Mouse (Mus musculus) kidney, postnatal 25 days (tissue): Measurements from ENCODE around the gene Coa4.

Experiments used
- DNase-seq, 2 experiments: peaks; one replicate each; pipeline ENCODE4 v3.0.0; 2021; ENCODE audit warnings: mixed read lengths in 2 of 2

The Coa4 gene

DNA sequence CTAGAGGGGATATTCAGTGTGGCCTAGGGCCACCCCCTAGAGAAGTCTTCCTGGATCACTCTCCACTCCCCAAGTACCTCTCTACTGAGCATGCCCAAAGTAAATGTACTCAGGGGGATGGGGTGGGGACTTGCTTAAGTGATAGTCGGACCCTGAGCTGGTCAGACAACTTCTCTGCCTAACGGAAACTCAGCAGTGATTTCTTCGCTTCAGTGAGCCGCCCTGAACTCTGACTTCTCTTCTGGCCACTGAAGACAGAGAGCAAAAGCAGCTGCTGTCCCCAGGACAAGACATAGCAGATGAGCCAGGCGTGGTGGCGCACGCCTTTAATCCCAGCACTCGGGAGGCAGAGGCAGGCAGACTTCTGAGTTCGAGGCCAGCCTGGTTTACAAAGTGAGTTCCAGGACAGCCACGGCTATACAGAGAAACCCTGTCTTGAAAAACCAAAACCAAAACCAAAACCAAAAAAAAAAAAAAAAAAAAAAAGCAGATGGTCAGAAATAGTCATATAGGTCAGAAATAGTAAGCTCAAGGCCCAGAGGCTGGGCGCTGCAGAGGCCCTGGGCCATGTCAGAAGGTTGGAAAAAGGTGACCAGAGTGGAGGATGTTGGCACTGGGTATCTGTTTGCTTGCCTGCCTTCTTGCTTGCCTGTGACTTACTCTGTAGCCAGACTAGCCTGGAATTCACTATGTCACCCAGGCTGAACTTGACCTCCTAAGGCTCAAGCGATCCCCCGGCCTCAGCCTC is 32.0 kb upstream of the Coa4 start:
- no peak for DNase-seq

DNA sequence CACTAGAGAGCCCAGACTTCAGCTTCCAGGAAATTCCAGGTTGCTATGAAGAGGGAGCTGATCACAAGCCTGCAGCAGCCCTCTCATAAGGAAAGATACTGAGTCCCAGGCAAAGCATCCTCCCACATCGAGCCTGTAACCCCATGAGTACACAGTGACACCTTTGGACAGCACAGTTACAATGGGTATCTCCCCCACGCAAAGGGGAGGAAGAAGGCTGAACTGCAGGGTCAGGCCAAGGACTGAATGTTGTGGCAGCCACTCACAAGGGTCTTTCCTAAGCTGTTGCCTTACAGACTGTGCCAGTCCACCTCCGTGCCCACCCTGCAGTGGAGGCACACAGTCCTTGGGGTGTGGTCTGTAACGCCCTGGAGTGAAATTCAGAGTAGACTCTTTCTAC is 30.4 kb upstream of the Coa4 start:
- no peak for DNase-seq

DNA sequence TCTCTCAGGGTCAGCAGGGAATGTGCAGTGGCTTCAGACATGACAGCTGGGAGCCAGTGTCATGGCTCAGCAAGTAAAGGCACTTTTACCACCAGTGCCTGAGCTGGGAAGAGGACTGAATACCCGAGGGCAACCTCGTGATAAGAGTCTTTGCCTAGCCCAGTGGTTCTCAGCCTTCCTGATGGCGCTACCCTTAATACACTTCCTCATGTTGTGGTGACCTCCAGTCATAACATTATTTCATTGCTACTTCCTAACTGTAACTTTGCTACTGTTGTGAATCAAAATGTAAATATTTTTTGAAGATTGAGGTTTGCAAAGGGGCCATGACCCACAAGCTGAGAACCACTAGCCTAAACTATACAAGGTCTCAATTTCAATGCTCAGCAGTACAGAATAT is 28.2 kb upstream of the Coa4 start:
- no peak for DNase-seq

DNA sequence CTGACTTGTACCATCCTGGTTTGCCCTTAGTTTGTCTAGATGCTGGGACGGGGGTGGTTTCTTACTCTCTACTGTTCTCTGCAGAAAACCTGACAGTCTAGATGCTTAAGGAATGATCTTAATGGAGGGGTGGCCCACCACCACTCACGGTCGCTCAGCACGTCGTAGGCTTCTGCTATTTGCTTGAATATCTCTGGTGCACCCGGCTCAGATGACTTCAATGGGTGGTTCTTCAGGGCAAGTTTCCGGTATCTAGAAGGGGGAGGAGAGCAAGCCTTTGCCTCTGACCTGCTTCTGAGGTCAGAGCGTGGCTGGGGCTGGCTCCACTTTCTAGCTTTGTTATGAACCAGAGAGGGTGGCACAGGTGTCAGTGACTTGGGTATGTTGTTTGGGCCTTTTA is 25.3 kb upstream of the Coa4 start:
- no peak for DNase-seq

DNA sequence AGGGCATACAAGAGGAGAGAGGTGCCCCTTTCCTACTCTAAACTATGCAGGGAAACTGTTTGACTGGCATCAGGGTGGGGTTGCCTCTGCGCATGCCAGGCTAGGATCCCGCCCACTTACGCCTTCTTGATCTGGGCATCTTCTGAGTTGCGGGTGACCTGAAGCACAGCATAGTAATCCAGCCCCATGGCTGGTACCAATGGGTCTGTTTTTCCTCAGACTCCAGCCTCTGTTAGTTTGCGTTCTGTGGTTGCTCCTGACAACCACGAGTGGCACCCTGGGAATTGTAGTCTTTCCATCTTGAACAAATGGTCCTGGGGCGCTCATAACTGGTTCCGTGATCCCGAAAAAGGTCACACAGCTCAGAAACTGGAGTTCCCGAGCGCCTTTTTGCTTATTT is 22.3 kb upstream of the Coa4 start, which contains the start of gene Dnajb13:
TSS of gene Dnajb13 (minus strand) at position 388 of the 400 bp plus-strand sequence.
- no peak for DNase-seq

DNA sequence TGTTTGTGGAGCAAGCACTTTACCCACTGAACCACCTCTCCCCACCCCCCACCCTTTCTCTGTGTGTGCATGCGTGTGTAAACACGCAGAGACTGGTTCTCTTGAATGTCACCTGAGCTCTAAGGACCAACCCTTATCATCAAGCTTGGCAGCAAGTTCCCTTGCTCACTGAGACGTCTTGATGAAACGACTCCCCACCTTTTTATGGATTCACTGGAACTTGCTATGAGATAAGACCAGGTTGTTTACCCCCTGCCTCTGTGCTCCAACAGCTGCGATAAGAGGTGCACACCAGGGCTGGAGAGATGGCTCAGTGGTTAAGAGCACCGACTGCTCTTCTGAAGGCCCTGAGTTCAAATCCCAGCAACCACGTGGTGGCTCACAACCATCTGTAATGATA is 16.7 kb upstream of the Coa4 start:
- DNase-seq = no peak

DNA sequence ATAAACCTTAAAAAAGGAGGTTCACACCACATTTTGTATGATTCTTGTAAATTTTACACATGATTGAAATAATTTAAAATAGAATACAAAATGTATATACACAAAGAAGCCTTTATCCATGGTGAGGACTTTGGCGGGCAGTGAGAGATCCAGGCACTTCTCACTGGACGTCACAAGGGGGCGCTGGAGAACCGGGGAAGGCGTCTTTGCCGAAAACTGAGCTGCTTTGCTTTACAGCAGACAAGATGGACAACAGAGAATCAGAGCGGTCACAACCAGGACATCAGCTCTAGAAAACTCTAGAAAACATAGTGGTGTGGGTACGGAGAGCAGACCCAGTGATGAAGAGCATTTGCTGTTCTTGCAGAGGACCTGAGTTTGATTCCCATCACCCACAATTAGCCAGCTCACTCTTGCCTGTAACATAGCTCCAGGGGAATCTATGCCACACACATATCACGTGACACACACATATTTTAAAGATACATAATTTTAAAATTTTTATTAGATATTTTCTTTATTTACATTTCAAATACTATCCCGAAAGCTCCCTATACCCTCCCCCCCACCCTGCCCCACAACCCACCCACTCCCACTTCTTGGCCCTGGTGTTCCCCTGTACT is 16.1 kb upstream of the Coa4 start:
- DNase-seq = peak; percentile 75 to 79

DNA sequence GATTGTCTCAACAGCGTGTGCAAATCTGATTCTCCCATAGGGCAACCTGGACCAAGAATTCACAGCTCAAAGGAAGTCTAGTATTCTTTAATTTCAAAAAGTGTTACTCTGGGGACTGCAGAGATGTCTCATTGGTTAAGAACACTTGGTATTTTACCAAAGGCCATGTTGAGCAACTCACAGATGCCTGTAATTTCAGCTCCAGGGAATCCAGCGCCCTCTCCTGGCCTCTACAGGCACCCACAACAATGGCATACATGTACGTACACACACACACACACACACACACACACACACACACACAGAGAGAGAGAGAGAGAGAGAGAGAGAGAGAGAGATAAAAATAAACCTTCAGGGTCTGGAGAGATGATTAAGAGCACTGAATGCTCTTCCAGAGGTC is 14.6 kb upstream of the Coa4 start:
- no peak for DNase-seq

DNA sequence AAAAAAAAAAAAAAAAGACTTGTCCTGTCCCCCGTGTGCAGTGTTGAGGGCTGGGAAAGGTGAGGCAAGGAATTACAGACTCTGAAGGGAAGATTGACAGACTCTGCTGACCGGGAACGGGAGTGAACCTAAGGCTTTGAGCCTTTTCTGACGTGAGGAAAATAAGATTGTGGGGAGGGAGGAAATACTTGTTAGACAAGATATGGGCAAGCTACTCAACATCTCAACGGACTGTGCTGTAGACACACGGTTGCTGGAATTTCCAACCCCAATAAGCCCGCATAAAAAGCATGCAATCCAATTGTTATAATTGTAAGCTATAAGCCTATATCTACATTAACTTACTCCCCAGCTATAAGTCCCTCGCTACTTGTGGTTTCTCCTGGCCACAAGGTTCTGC is 12.2 kb upstream of the Coa4 start:
- DNase-seq = no peak

DNA sequence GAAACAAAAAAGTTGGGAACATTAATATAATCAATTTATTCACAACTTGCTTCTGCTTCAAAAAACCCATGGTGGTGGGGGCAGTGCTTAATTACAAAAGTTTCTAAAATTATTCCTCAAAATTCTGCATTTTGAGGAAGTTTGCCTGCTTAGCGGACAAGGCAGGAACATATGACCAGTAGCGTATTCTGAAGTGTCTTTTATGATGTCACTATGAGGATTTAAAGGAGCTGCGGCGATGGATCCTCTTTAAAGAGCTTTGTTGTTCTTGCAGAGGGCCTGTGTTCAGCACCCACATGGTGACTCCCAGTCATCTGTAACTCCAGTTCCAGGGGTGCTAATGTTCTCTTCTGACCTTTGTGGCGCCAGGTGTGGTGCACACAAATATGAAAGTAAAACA is 6.1 kb upstream of the Coa4 start:
- DNase-seq = no peak

DNA sequence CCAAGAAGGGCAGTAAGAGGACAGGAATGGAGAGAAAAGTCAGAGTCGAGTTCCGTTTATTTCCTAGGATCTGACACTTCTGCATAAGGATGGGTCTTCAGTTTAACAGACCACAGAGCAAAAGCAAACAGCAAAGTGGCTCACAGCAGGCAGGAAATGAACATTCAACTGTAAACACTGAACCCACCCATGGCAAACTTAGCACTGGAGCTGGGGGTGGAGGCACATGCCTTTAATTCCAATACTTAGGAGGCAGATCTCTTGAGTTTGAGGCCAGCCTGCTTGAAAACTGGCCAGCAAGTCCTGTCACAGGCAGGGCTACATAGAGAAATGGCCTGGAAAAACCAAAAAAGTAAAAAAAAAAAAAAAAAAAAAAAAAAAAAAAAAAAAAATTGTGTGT is 3.4 kb upstream of the Coa4 start:
- DNase-seq = no peak

DNA sequence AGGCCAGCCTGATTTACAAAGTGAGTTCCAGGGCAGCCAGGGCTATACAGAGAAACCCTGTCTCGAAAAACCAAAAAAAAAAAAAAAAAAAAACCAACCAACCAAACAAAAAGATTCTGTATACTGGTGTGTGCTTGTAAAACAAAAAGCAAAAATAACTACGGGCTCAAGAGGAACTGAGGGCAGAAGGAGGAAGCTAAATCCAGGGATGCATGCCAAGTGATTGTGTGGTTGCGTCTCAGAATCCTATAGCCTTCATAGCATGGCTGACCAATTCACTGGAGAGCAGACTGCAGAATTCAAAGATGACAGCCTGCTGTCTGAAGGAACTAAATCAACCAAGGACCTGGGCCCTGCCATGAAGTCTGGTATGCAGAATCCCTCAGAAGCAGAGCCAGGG is 2.7 kb upstream of the Coa4 start:
- no peak for DNase-seq

DNA sequence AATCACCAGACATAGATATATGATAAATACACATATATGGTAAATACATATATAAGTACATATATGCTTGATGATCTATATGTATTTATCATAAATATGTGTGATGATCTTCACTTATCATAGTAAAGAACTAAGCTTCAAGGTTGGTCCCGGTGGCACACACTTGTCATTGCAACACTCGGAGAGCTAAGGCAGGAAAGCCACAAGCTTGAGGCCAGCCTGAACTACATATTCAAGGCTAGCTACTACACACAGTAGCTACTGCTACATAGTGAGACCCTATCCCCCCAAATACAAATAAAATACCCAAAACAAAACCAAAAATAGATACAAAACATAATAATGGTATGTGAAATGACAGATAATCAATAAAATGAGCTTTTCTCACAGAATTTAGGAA is 1.0 kb upstream of the Coa4 start:
- DNase-seq = no peak

DNA sequence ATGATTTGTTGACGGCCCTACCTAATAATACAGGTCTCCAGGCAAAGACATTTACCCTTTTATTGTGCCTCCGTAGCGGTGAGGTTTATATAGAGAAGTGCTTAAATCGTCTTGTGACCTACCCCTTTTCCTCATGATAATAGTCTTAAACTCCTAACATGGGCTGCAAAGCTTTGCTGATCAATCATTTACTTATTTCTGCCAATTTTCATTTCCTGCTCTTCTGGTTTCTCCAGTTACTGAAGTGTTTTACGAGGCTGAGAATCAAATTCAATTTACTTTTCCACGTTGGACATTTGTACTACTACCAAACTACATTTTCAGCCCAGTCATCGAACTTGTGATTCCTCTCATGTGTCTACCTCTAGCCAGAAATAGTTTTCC is 640 bp downstream of the Coa4 start:
- DNase-seq = no peak

DNA sequence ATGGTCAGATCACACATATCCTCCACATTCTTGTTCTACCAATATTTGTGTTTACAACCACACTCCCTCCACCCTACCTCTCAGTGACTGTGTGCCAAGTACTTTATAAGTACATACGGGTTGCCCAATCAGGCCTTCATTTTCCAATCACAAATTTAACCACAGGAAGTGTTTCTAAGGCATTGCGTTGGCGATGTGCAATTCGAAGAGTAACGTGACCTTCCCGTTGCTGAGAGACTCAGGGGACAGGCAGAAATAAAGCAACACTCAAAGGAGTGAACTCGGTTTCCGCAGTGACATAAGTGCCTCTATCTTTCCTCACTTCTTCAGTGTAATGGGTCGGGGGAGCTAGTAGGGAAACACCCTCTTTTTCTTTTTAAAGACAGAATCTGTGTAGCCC is 2.6 kb downstream of the Coa4 start:
- DNase-seq = no peak

DNA sequence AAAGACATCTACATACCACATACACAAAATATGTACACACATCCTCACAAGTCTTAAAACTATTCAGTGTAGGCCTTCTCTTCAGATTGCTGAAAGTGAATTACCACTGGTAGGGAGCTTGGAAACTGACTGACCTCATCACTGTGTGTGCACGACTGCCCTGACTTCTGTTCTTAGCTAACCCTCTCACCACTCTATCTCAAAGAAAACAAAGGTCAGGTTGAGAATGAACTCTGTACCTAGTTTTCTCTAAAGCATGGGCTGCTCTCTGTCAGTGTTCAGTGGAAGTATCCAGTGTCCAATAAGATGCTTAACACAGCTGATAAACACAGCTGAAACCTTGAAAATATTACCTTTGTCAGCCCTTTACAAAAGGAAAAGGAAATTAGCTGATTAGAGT is 7.6 kb downstream of the Coa4 start:
- no peak for DNase-seq

DNA sequence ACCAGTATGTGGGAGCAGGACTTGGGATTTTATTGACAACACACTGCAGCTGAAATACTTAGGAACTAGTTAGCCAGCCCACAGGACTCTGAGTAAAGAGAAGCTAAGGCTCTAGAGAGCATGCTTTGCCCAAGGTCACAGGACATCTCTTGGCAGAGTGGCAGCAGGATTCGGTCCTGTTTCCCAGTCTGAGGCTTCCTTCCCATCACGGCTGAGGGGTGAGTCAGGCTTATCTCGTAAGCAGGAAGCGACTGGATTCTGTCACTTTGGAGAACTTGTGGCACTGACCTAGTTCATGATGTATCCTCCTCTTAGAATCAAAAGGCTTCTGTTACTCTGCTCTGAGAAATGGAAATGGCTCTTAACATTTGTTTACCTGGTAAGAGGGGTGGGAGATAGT is 10.8 kb downstream of the Coa4 start:
- no peak for DNase-seq

DNA sequence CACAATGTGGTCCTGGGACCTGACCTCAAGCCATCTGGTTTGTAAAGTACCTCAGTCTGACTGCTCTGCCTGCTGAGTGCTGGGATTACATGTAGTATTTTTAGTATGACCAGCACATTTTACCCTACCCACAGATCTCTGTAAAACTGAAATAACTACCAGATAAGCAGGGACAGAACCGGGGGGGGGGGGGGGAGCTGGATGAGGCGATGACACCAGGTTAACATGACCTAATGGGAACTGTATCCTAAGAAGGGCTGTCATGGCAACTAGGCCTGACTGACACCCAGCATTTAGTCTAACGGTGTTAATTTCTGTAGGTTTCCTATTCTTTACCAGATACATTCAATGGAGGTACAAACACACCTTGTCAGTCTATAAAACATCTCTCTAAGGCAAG is 12.9 kb downstream of the Coa4 start:
- no peak for DNase-seq

DNA sequence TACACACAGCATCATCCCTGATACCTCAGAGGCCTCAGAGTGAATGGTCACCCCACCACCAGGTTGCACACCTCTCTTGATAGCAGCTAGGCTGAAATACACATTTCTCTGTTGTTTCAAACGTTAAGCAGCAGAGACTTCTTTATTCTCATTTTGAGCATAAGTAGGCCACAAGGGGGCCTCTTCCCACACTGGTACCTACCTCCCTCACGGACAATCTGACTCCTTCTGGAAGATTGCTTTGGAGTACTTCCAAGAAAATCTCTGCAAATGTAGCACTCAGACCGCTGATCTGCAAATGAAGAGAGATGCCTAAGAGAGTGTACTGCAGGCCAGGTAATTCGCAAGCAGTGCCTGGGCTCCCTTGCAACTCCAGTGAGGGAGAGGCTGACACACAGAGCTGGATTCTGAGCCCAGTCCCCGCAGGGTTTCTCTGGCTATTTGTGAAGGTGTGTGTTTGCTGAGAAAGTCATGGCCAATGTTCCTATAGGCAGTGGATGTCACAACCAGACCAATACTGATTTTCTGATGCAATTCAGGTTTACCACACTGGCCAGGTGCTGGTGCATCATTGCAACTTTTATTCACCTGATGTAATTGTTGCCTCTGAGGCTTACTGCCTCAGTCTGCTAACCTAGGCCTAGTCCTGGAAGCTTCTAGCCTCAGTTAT is 13.6 kb downstream of the Coa4 start:
- peak in 1 of 2 experiments; percentile 51 for DNase-seq

DNA sequence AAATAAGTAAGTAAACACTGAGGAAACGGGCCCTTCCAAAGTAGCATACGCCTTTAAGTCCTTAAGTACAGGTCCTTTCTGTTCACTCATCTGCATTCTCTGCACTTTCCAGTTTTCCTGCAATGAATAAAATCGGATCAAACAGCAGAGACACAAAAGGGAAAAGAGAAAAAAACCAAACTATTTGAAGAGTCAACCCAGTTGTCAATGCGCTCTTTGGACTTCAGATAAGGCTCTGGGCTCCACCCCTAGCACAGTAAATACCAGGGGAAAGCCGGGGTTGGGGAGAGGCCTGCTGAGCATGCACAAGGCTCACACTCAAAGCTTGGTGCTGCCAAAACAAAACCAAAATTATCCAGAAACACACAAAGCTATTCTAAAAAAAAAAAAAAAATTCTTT is 18.1 kb downstream of the Coa4 start:
- DNase-seq = no peak

DNA sequence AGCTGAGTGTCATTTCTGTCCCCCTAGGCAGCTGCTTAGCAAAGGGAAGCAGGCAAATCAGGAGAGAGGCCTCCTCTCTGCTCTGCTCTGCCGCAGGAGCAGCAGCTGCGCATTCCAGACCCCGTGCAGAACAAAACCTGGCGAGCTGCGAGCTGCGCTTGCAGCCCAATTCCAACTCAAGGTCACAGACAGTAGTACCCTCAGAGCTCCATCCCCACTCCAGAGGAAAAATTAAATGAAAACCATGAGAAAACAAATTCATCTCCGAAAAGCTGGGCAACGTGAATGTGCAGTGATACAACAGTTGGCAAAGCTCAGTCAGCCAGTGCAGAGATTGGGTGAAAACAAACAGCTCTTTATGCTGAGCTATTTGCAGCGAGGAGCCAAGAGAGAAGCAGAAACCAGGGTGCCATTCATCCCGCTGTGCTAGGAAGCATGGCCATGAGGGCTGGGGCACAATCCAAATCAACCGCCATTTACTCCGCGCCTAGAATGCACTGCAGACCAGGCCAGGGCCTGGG is 18.6 kb downstream of the Coa4 start:
- no peak for DNase-seq

DNA sequence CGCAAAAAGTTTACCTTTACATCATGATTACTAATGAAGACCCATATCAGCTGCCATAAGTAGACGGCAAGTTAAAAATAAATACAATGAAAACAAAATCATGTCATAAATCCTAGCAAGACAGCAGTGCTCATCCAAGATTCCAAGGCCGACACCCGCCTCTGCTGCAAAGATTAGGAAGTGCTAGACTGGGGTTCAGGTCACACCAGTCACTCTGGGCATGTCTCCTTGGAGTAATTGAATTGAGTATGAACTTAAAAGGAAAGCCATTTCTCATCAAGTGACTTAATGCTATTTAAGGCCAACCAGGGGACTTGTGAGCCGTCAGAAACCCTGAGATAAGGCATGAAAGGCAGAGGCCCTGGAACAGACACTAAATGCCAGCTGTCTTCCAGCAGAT is 20.4 kb downstream of the Coa4 start:
- no peak for DNase-seq

DNA sequence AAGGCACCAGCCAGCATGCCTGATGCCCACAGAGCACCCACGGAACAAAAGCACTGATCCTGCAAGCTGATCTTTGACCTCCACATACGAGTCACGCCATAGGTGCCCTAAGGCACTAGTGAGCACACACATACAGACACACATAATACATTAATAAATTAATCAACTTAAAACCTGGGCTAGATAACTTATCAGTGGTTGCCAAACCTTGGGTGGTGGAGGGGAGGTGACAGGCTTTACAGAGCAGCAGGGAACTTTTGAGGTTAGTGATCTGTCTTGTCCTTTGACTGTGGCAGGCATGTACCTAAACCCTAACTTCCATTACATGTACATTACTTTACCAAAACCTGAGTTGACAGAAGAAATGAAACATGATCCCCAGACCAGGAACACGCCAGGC is 22.5 kb downstream of the Coa4 start:
- no peak for DNase-seq
